Mouse (Mus musculus) G1E (cell line): Measurements from ENCODE around the gene Gmfb.

Source experiments
- CTCF ChIP-seq: IDR thresholded peaks from 2 replicates; pipeline ENCODE4 v1.5.1; 2012; ENCODE audit warnings: low read depth, low read length, inconsistent platforms, mixed read lengths
- GATA1 ChIP-seq: IDR thresholded peaks from 2 replicates; pipeline ENCODE4 v1.6.1; 2012; ENCODE audit warnings: borderline replicate concordance, low read length, inconsistent platforms, mixed read lengths
- POLR2AphosphoS5 ChIP-seq: IDR thresholded peaks from 2 replicates; pipeline ENCODE4 v1.6.1; 2012; ENCODE audit warnings: low read depth, low read length, inconsistent platforms; ENCODE audit not compliant: insufficient replicate concordance
- TAL1 ChIP-seq: conservative IDR thresholded peaks from 2 replicates; pipeline ENCODE4 v1.6.1; 2012; ENCODE audit warnings: low read depth, low read length, inconsistent platforms, mixed read lengths

GRCm38 (mm10) chr14:46848736-46849135, 26.7 kb upstream of the Gmfb start:
- no peak for TF ChIP-seq GATA1
- TF ChIP-seq CTCF = no peak
- no peak for TF ChIP-seq TAL1
- TF ChIP-seq POLR2AphosphoS5 = no peak
